Mouse (Mus musculus) forebrain, postnatal 0 days (tissue): Measurements from ENCODE around the gene Rhof. TPM values are rescaled to one million over a fixed set of nuclear protein-coding genes. Genes with fewer than 3 reads are reported as not detected.

Experiments used
- ATAC-seq: fragments of 200-750 bp; cut with Nextera tagmentation; 2 replicates; pipeline ENCODE4 v1.8.0; 2017; ENCODE audit warnings: mild to moderate bottlenecking, moderate library complexity
- DNase-seq: peaks from one replicate; pipeline ENCODE4 v3.0.0-alpha.2; 2015
- H3K27ac ChIP-seq: fragments of 300-500 bp; sonication (generic); 2 replicates; pipeline ENCODE4 v1.5.1; 2014; ENCODE audit warnings: low read depth, mild to moderate bottlenecking, antibody characterized with exemption, low read length, moderate library complexity, mixed read lengths
- H3K27me3 ChIP-seq: fragments of 300-500 bp; sonication (generic); 2 replicates; pipeline ENCODE4 v1.6.1; 2014; ENCODE audit warnings: mild to moderate bottlenecking, low read length, mixed read lengths; ENCODE audit not compliant: insufficient read depth
- H3K36me3 ChIP-seq: fragments of 300-500 bp; sonication (generic); 2 replicates; pipeline ENCODE4 v1.6.1; 2014; ENCODE audit warnings: mild to moderate bottlenecking, moderate library complexity; ENCODE audit not compliant: insufficient read depth
- H3K4me1 ChIP-seq: fragments of 300-500 bp; sonication (generic); 2 replicates; pipeline ENCODE4 v1.6.1; 2014; ENCODE audit warnings: antibody characterized with exemption; ENCODE audit not compliant: insufficient read depth
- H3K4me2 ChIP-seq: fragments of 300-500 bp; sonication (generic); 2 replicates; pipeline ENCODE4 v1.6.1; 2014; ENCODE audit warnings: low read depth, mild to moderate bottlenecking, moderate library complexity
- H3K4me3 ChIP-seq: fragments of 300-500 bp; sonication (generic); 2 replicates; pipeline ENCODE4 v1.5.1; 2014; ENCODE audit warnings: low read depth, low read length, mixed read lengths
- H3K9ac ChIP-seq: fragments of 300-500 bp; sonication (generic); 2 replicates; pipeline ENCODE4 v1.6.1; 2014; ENCODE audit warnings: mild to moderate bottlenecking
- H3K9me3 ChIP-seq: fragments of 300-500 bp; sonication (generic); 2 replicates; pipeline ENCODE4 v1.6.1; 2016; ENCODE audit warnings: low read length
- CTCF ChIP-seq: sonication (generic); IDR thresholded peaks from 2 replicates; pipeline ENCODE4 v1.5.1; 2016; ENCODE audit warnings: antibody characterized with exemption, control low read depth, low read depth
- WGBS: fragments of 180-500 bp; shearing (Covaris S2); extraction: QIAGEN DNeasy Blood & Tissue Kit; methylation state at CpG from one replicate; pipeline ENCODE4 v1.1.7; 2014; 5-methylcytosine and 5-hydroxymethylcytosine counted together
- polyA plus RNA-seq: library from polyadenylated mRNA; unstranded; fragments of >200 nt; fragmentation: Nextera tagmentation; extraction: Ambion mirVana; gene quantifications from 2 replicates; pipeline ENCODE4 v1.2.1, GENCODE M21; 2015
- total RNA-seq: library from RNA; depleted of rRNA; stranded (reverse); fragments of >200 nt; gene quantifications from 2 replicates; pipeline ENCODE4 v1.2.3, GENCODE M21; 2014

Gene Rhof
- total and polyA plus RNA-seq, 2 experiments from 2014 or later, result 25.3 to 38.7 TPM

GRCm38 (mm10) chr5:123090560-123091306 lies 41.8 kb downstream of the Rhof start:
- no peaks in the 10 kb centered on the region for H3K27me3 ChIP-seq
- no peak overlapping the region for H3K4me2 ChIP-seq
- H3K9me3 ChIP-seq, result no peaks in the 10 kb centered on the region
- no peak for TF ChIP-seq CTCF
- ATAC-seq (no peak), DNase-seq (no peak)
- no peaks in the 10 kb centered on the region for H3K36me3 ChIP-seq
- H3K9ac ChIP-seq, result no peak overlapping the region
- H3K4me1 ChIP-seq, result no peaks in the 10 kb centered on the region
- no peak overlapping the region for H3K4me3 ChIP-seq
- H3K27ac ChIP-seq, result no peak overlapping the region
- 83% methylated on average over 10 of the region's 10 CpGs for WGBS

DNA sequence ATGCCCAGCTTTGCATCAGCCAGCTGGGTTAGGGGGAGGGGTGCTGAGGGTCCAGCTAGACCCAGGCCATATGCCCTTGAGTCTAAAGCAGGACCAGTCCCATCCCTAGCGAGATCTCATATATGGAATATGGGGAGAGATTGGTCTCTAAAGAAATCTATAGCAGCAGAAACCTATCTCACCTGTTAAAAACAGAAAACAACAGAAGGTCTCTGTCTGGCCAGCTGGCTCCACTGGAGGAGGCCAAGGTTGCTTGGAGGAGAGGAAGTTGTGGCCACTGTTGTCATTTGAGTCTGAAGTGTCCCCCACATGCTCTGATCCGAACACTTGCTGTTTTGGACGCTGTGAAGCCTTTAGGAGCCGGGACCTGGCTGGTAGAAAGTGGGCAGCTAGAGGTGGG lies 43.7 kb downstream of the Rhof start:
- Histone ChIP-seq H3K9me3 (no peaks in the 10 kb centered on the region), H3K27me3 (no peaks in the 10 kb centered on the region), H3K4me3 (no peak overlapping the region), H3K4me2 (no peak overlapping the region), H3K36me3 (no peaks in the 10 kb centered on the region), H3K9ac (no peak overlapping the region), H3K4me1 (no peaks in the 10 kb centered on the region), H3K27ac (no peak overlapping the region)
- ATAC-seq, result no peak
- DNase-seq, result no peak
- no peak for TF ChIP-seq CTCF
- 92% methylated on average over 4 of the region's 4 CpGs for WGBS

DNA sequence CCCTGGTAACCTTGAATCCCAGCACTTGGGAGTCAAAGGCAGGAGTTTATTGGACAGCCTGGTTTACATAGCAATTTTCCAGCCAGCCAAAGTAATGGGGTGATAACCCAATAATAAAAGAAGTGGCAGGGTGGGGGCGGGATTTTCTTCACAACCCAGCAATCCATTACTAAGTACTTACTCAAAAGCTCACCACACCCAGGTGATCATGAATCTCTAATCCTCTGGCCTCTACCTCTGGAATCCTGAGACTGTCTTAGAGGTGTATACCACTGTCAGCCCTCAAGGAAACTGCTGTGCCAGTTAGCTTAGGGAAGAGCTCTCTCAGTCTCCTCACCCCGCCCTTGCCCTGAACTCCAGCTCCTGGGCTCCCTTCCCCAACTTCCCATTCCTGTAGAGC lies 46.0 kb downstream of the Rhof start:
- no peak for TF ChIP-seq CTCF
- H3K27ac ChIP-seq, result no peak overlapping the region
- H3K9ac ChIP-seq, result no peak overlapping the region
- no peaks in the 10 kb centered on the region for H3K4me1 ChIP-seq
- H3K4me3 ChIP-seq, result no peak overlapping the region
- no peak for ATAC-seq
- no peaks in the 10 kb centered on the region for H3K9me3 ChIP-seq
- H3K36me3 ChIP-seq, result no peaks in the 10 kb centered on the region
- no peaks in the 10 kb centered on the region for H3K27me3 ChIP-seq
- no peak overlapping the region for H3K4me2 ChIP-seq
- WGBS, result 93% methylated on average over 2 of the region's 2 CpGs
- DNase-seq, result no peak

GRCm38 (mm10) chr5:123083340-123084050 lies 49.0 kb downstream of the Rhof start:
- TF ChIP-seq CTCF, result no peak
- no peak overlapping the region for H3K4me3 ChIP-seq

GRCm38 (mm10) chr5:123080510-123080909 lies 52.0 kb downstream of the Rhof start:
- Histone ChIP-seq H3K36me3 (no peaks in the 10 kb centered on the region), H3K27ac (no peak overlapping the region), H3K4me2 (no peak overlapping the region), H3K9ac (no peak overlapping the region), H3K9me3 (no peaks in the 10 kb centered on the region), H3K27me3 (no peaks in the 10 kb centered on the region), H3K4me1 (peaks cover 7% of the 10 kb centered on the region; the same call in 1 of the 2 replicates), H3K4me3 (no peak overlapping the region)
- WGBS, result 95% methylated on average over 12 of the region's 13 CpGs
- ATAC-seq (no peak), DNase-seq (no peak)
- 0 out of 2 replicates have a peak, but pooled peaks have one; percentile 15 for TF ChIP-seq CTCF

More at GRCm38 (mm10) chr5:123083340-123084050, 49.0 kb downstream of the Rhof start:
- Histone ChIP-seq H3K4me1 (no peaks in the 10 kb centered on the region), H3K36me3 (no peaks in the 10 kb centered on the region), H3K9ac (no peak overlapping the region), H3K27me3 (no peaks in the 10 kb centered on the region), H3K27ac (no peak overlapping the region), H3K4me2 (no peak overlapping the region), H3K9me3 (no peaks in the 10 kb centered on the region)
- DNase-seq (no peak), ATAC-seq (no peak)
- WGBS, result 79% methylated on average over 13 of the region's 13 CpGs

GRCm38 (mm10) chr5:123080041-123080440 lies 52.5 kb downstream of the Rhof start:
- Histone ChIP-seq H3K36me3 (no peaks in the 10 kb centered on the region), H3K27ac (no peak overlapping the region), H3K4me1 (peaks cover 10% of the 10 kb centered on the region; the same call in 1 of the 2 replicates), H3K27me3 (no peaks in the 10 kb centered on the region), H3K4me3 (no peak overlapping the region), H3K9me3 (no peaks in the 10 kb centered on the region), H3K4me2 (no peak overlapping the region), H3K9ac (no peak overlapping the region)
- DNase-seq (no peak), ATAC-seq (no peak)
- 87% methylated on average over 8 of the region's 8 CpGs for WGBS
- no peak for TF ChIP-seq CTCF

- H3K4me2 ChIP-seq, result no peak overlapping the region
These were observed 52.9 kb downstream of the Rhof start for GRCm38 (mm10) chr5:123079568-123079967.

More at GRCm38 (mm10) chr5:123079568-123079967, 52.9 kb downstream of the Rhof start:
- Histone ChIP-seq H3K4me1 (peaks cover 10% of the 10 kb centered on the region; the same call in 1 of the 2 replicates), H3K4me3 (no peak overlapping the region), H3K9me3 (no peaks in the 10 kb centered on the region), H3K9ac (no peak overlapping the region), H3K27me3 (no peaks in the 10 kb centered on the region), H3K36me3 (no peaks in the 10 kb centered on the region), H3K27ac (no peak overlapping the region)
- ATAC-seq (no peak), DNase-seq (no peak)
- no peak for TF ChIP-seq CTCF
- WGBS, result 96% methylated on average over 1 of the region's 1 CpGs
